Mouse (Mus musculus): ENCODE results near the gene Shank2. TPM values are rescaled to one million over a fixed set of nuclear protein-coding genes. Genes with fewer than 3 reads are reported as not detected.

Shank2 gene
- polyA plus RNA-seq, 1 experiment from 2014 or later: 0.39 TPM

- Histone ChIP-seq H3K36me3 (no peaks in the 10 kb centered on the region), H3K4me3 (no peak overlapping the region), H3K4me1 (no peaks in the 10 kb centered on the region), H3K9me3 (replicated peaks) (no peaks in the 10 kb centered on the region), H3K27me3 (ENCODE audit: low read depth, poor library complexity, severe bottlenecking) (no peaks in the 10 kb centered on the region), H3K27ac (no peak overlapping the region)
- 85% methylated on average over 15 of the region's 15 CpGs for WGBS
- DNase-seq (ENCODE audit: low spot score): no peak
Measured at GRCm38 (mm10) chr7:144160646-144161249, 159.0 kb downstream of the Shank2 start.

GRCm38 (mm10) chr7:144170272-144170671 lies 168.5 kb downstream of the Shank2 start:
- no peak overlapping the region for H3K4me3 ChIP-seq
- WGBS: 83% methylated on average over 5 of the region's 5 CpGs
- H3K4me1 ChIP-seq: peaks cover under 1% of the 10 kb centered on the region; the same call in 1 of the 2 replicates
- no peak overlapping the region for H3K27ac ChIP-seq
- H3K36me3 ChIP-seq: no peaks in the 10 kb centered on the region
- DNase-seq (ENCODE audit: low spot score): no peak
- H3K27me3 ChIP-seq (ENCODE audit: low read depth, poor library complexity, severe bottlenecking): peaks cover 26% of the 10 kb centered on the region
- H3K9me3 ChIP-seq (replicated peaks): no peaks in the 10 kb centered on the region

GRCm38 (mm10) chr7:144170686-144171085 lies 169.0 kb downstream of the Shank2 start:
- Histone ChIP-seq H3K27ac (no peak overlapping the region), H3K4me3 (no peak overlapping the region), H3K36me3 (no peaks in the 10 kb centered on the region), H3K9me3 (replicated peaks) (no peaks in the 10 kb centered on the region), H3K4me1 (peaks cover 4% of the 10 kb centered on the region), H3K27me3 (ENCODE audit: low read depth, poor library complexity, severe bottlenecking) (peaks cover 30% of the 10 kb centered on the region)
- WGBS: 86% methylated on average over 9 of the region's 9 CpGs
- DNase-seq (ENCODE audit: low spot score): no peak

- Histone ChIP-seq H3K27me3 (ENCODE audit: low read depth, poor library complexity, severe bottlenecking) (peaks cover 57% of the 10 kb centered on the region), H3K4me3 (no peak overlapping the region)
Measured at GRCm38 (mm10) chr7:144173869-144174268, 172.1 kb downstream of the Shank2 start.

GRCm38 (mm10) chr7:144174329-144174728 lies 172.6 kb downstream of the Shank2 start:
- Histone ChIP-seq H3K4me1 (peaks cover 7% of the 10 kb centered on the region), H3K36me3 (no peaks in the 10 kb centered on the region), H3K9me3 (replicated peaks) (no peaks in the 10 kb centered on the region), H3K27ac (no peak overlapping the region), H3K4me3 (no peak overlapping the region), H3K27me3 (ENCODE audit: low read depth, poor library complexity, severe bottlenecking) (peaks cover 57% of the 10 kb centered on the region)
- 85% methylated on average over 14 of the region's 14 CpGs for WGBS
- no peak for DNase-seq (ENCODE audit: low spot score)

More at GRCm38 (mm10) chr7:144173869-144174268, 172.1 kb downstream of the Shank2 start:
- no peaks in the 10 kb centered on the region for H3K9me3 ChIP-seq (replicated peaks)
- H3K27ac ChIP-seq: no peak overlapping the region
- DNase-seq (ENCODE audit: low spot score): no peak
- H3K36me3 ChIP-seq: no peaks in the 10 kb centered on the region
- H3K4me1 ChIP-seq: peaks cover 7% of the 10 kb centered on the region
- WGBS: 93% methylated on average over 6 of the region's 6 CpGs

GRCm38 (mm10) chr7:144175025-144175424 lies 173.3 kb downstream of the Shank2 start:
- peaks cover 7% of the 10 kb centered on the region for H3K4me1 ChIP-seq
- H3K27me3 ChIP-seq (ENCODE audit: low read depth, poor library complexity, severe bottlenecking): peaks cover 57% of the 10 kb centered on the region
- H3K4me3 ChIP-seq: no peak overlapping the region; the same call in 1 of the 2 replicates
- WGBS: 31% methylated on average over 7 of the region's 7 CpGs
- no peaks in the 10 kb centered on the region for H3K9me3 ChIP-seq (replicated peaks)
- no peaks in the 10 kb centered on the region for H3K36me3 ChIP-seq
- DNase-seq (ENCODE audit: low spot score): no peak
- no peak overlapping the region for H3K27ac ChIP-seq

- peak; percentile 40 for DNase-seq (ENCODE audit: low spot score)
- H3K27me3 ChIP-seq (ENCODE audit: low read depth, poor library complexity, severe bottlenecking): peaks cover 57% of the 10 kb centered on the region
- peaks cover 7% of the 10 kb centered on the region for H3K4me1 ChIP-seq
- WGBS: 7% methylated on average over 40 of the region's 40 CpGs
- peak overlapping the region; percentile 43 for H3K4me3 ChIP-seq
- H3K9me3 ChIP-seq (replicated peaks): no peaks in the 10 kb centered on the region
- no peak overlapping the region for H3K27ac ChIP-seq
- H3K36me3 ChIP-seq: no peaks in the 10 kb centered on the region
Measured at GRCm38 (mm10) chr7:144175481-144176233, 173.9 kb downstream of the Shank2 start.

- H3K9me3 ChIP-seq (replicated peaks): no peaks in the 10 kb centered on the region
- no peaks in the 10 kb centered on the region for H3K36me3 ChIP-seq
- no peak overlapping the region for H3K4me3 ChIP-seq
- WGBS: 79% methylated on average over 3 of the region's 3 CpGs
- DNase-seq (ENCODE audit: low spot score): no peak
- H3K27me3 ChIP-seq (ENCODE audit: low read depth, poor library complexity, severe bottlenecking): peaks cover 57% of the 10 kb centered on the region
- H3K27ac ChIP-seq: no peak overlapping the region
- H3K4me1 ChIP-seq: peaks cover 7% of the 10 kb centered on the region
Measured at GRCm38 (mm10) chr7:144176234-144176730, 174.6 kb downstream of the Shank2 start.

GRCm38 (mm10) chr7:144179436-144179835 lies 177.7 kb downstream of the Shank2 start:
- no peak for DNase-seq (ENCODE audit: low spot score)
- Histone ChIP-seq H3K4me1 (peaks cover 7% of the 10 kb centered on the region), H3K36me3 (no peaks in the 10 kb centered on the region), H3K9me3 (replicated peaks) (no peaks in the 10 kb centered on the region), H3K27ac (no peak overlapping the region), H3K27me3 (ENCODE audit: low read depth, poor library complexity, severe bottlenecking) (peaks cover 40% of the 10 kb centered on the region), H3K4me3 (no peak overlapping the region)
- 91% methylated on average over 6 of the region's 6 CpGs for WGBS

GRCm38 (mm10) chr7:144180885-144181284 lies 179.2 kb downstream of the Shank2 start:
- Histone ChIP-seq H3K9me3 (replicated peaks) (no peaks in the 10 kb centered on the region), H3K4me3 (no peak overlapping the region), H3K27me3 (ENCODE audit: low read depth, poor library complexity, severe bottlenecking) (peaks cover 25% of the 10 kb centered on the region), H3K4me1 (peaks cover under 1% of the 10 kb centered on the region), H3K27ac (no peak overlapping the region), H3K36me3 (no peaks in the 10 kb centered on the region)
- 16% methylated on average over 6 of the region's 6 CpGs for WGBS
- peak; percentile 78 for DNase-seq (ENCODE audit: low spot score)

- WGBS: 76% methylated on average over 11 of the region's 11 CpGs
- H3K36me3 ChIP-seq: no peaks in the 10 kb centered on the region
- H3K4me3 ChIP-seq: no peak overlapping the region
- DNase-seq (ENCODE audit: low spot score): no peak
- H3K4me1 ChIP-seq: no peaks in the 10 kb centered on the region; the same call in 1 of the 2 replicates
- H3K27ac ChIP-seq: no peak overlapping the region
- H3K9me3 ChIP-seq (replicated peaks): no peaks in the 10 kb centered on the region
- H3K27me3 ChIP-seq (ENCODE audit: low read depth, poor library complexity, severe bottlenecking): no peaks in the 10 kb centered on the region
Measured at GRCm38 (mm10) chr7:144187869-144188430, 186.2 kb downstream of the Shank2 start.

GRCm38 (mm10) chr7:144189446-144189845 lies 187.7 kb downstream of the Shank2 start:
- no peaks in the 10 kb centered on the region; the same call in 1 of the 2 replicates for H3K4me1 ChIP-seq

GRCm38 (mm10) chr7:144198491-144198890 lies 196.8 kb downstream of the Shank2 start:
- 85% methylated on average over 2 of the region's 2 CpGs for WGBS
- Histone ChIP-seq H3K27me3 (ENCODE audit: low read depth, poor library complexity, severe bottlenecking) (no peaks in the 10 kb centered on the region), H3K27ac (no peak overlapping the region), H3K9me3 (replicated peaks) (no peaks in the 10 kb centered on the region), H3K36me3 (no peaks in the 10 kb centered on the region), H3K4me1 (no peaks in the 10 kb centered on the region), H3K4me3 (no peak overlapping the region)
- DNase-seq (ENCODE audit: low spot score): no peak

More at GRCm38 (mm10) chr7:144189446-144189845, 187.7 kb downstream of the Shank2 start:
- H3K9me3 ChIP-seq (replicated peaks): no peaks in the 10 kb centered on the region
- H3K27ac ChIP-seq: no peak overlapping the region
- DNase-seq (ENCODE audit: low spot score): no peak
- H3K4me3 ChIP-seq: no peak overlapping the region
- WGBS: 83% methylated on average over 4 of the region's 4 CpGs
- H3K27me3 ChIP-seq (ENCODE audit: low read depth, poor library complexity, severe bottlenecking): no peaks in the 10 kb centered on the region
- no peaks in the 10 kb centered on the region for H3K36me3 ChIP-seq
